Mouse (Mus musculus) monocyte, adult 5-6 weeks (primary cell): ENCODE measurements at regions not wholly inside any gene's neighbourhood (a gene's known extent, or its start where the extent isn't known, plus 50 kb on each side); places are given as distances from the start of the nearest gene placed in this dataset.
A peak's percentile ranks its signal among the peaks of the same experiment; 100 is the strongest.
"Not testable (repeated sequence)": the region's sequence is repeated elsewhere in the genome, so short reads cannot be mapped to it uniquely, and the experiment has no call there.

Experiments used
- ATAC-seq: fragments of 153-309, 156-312 bp; replicated peaks from 2 replicates; pipeline ENCODE4 v1.8.0; 2017; ENCODE audit warnings: mild to moderate bottlenecking; ENCODE audit not compliant: low TSS enrichment, insufficient number of reproducible peaks, severe bottlenecking, poor library complexity, low FRiP score

DNA sequence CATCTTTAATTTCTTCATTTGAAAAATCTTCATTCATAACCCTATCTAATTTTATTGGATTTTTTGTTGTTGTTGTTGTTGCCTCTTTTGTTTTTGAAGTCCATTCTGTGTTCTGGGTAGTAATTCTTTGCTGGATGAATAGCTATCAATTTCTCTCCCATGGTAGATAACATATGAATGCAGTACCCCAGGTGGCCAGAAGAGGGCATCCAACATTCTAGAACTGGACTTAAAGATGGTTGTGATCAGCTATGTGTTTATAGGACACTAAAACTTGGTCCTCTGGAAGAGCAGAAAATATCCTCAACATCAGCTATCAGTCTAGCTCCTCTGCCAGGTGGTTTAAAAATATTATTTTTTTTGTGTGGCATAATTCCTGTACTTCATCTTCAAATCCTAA lies 73.0 kb downstream of the Prl2c3 start:
- ATAC-seq: not testable (repeated sequence)

DNA sequence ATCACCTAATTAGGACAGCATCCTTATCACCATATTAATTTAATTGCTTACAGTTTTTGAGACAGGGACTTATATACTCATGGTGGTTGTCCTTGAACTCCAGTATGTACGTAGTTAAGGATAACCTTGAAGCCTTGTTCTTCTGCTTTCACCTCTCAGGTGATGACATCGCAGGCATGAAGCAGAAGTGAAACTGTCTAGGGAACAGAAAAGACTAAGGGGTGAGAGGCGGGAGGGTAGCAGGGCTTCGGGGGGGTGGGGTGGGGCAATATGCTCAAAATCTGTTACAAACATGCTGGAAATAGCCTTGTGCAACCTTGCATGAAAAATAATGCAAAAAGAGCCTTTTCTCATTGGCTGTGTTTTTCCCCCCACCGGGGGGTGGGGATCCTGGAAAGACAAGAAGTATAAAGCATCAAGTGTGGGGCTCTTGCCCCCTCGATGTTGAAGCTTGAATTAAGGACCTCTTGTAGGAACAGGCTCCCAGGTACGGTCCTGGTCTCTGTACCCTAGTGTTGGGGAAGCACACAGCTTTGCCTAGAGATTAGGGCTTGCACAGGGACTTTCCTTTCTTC lies 81.8 kb downstream of the Prl2c3 start:
- ATAC-seq: peak; percentile 66

- ATAC-seq: 0 out of 2 replicates have a peak, but pooled peaks have one; percentile 43
These were observed 88.2 kb downstream of the Prl2c3 start for GRCm38 (mm10) chr13:12711471-12712273.

- ATAC-seq: not testable (repeated sequence)
These were observed 96.9 kb downstream of the Prl2c3 start for GRCm38 (mm10) chr13:12702804-12703612.

GRCm38 (mm10) chr13:12702111-12702803 lies 97.6 kb downstream of the Prl2c3 start:
- not testable (repeated sequence) for ATAC-seq

- not testable (repeated sequence) for ATAC-seq
These were observed 106.2 kb downstream of the Prl2c3 start for GRCm38 (mm10) chr13:12693593-12694118.

GRCm38 (mm10) chr13:12688778-12689177 lies 111.1 kb downstream of the Prl2c3 start:
- ATAC-seq: not testable (repeated sequence)

GRCm38 (mm10) chr13:12688149-12688548 lies 111.7 kb downstream of the Prl2c3 start:
- ATAC-seq: not testable (repeated sequence)

- ATAC-seq: not testable (repeated sequence)
These were observed 115.4 kb downstream of the Ero1lb start for GRCm38 (mm10) chr13:12680954-12681571.

DNA sequence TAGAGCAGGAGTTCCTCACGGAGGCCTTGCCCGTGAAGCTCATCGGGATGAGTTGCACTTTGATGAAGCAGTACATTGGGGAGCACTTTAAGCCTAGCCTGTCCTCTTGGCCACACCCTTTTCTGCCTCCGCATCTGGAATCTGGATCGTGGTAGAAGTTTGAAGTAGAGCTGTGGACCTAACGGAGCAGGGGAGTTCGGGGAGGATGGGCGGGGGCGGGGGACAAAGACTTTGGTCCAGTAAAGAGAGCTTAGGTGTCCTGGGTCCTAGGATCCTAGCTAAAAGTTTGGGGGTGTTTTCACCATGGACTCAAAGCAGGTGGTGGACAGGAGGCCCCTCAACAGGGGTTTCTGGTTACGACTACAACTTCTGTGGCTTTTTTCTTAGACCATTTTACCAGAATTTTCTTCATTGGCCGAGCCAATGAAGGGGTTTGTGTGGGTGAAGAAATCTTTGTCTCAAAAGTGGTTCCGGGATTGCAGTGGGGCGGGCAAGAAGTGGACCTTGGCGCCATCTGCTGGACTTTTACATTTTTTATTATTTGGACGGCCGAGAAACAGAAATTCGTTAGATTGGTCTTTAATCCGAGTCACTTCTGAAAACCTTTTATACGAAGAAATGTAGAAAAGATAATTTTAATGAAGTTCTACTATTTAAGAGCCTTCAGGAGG lies 114.7 kb downstream of the Ero1lb start:
- ATAC-seq: peak; percentile 65; the same call in 1 of the 2 replicates

- no peak for ATAC-seq
These were observed 111.7 kb downstream of the Ero1lb start for GRCm38 (mm10) chr13:12677372-12677771.

GRCm38 (mm10) chr13:12671011-12671410 lies 105.3 kb downstream of the Ero1lb start:
- ATAC-seq: not testable (repeated sequence)

DNA sequence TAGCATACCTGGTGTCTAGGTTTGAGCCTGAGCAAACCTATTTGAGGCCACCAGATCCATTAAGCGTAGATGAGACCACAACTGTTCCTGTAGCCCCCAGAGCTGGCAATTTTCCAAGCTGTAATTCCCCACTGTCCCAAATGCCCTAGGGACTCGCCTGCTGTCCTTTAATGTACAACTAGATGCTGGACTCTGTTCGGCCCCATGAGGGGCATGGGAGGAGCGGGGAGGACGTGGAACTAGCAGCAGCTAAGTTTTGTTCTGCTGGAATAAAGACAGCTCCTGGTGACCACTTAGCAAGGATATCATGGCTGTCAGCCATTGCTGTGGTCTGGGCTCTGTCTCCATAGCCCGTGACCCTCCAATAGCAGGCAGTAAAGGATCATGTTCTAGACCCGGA lies 103.1 kb downstream of the Ero1lb start:
- ATAC-seq: not testable (repeated sequence)

- ATAC-seq: not testable (repeated sequence)
These were observed 102.3 kb downstream of the Ero1lb start for GRCm38 (mm10) chr13:12667727-12668665.

DNA sequence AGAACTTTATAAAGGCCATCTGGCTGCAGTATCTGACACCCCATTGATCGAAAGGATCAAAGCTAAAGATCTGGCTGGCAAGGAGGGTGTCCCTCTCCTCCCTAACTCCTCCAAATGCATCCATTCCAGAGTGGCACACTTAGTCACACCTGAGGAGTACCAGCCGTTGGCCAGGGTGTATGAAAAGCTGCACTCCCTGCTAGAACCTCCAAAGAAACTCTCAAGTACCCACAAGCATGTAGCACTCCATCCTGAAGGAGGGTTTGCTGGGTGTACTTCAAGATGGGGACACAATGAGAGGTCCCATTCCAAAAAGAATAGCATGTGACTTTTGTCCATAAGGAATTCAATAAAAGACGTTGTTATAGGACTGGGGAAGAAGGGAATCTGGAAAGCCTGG lies 100.4 kb downstream of the Ero1lb start:
- not testable (repeated sequence) for ATAC-seq
